Comparison of ENCODE assay signal across 26 mouse cellular contexts in the genomic region with DNA sequence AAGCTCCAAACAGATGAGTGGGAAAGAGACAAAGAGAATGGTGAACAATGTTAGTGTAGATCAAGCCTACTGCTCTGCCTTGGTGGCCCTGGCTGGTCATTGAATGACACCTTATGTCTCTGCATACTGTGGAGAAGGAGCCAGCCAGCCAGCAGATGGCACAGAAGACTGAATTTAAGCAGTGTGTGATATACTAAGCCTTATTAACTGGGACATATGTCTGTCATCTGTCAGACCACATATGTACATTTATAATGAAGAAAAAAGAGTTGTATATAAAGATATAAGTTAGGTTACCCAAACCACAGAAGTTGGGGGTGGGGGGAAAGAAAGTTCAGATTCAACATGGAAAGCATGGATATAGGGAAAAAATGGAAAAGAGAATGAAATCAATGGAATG.
"Had no signal": no experiment of that assay in that cellular context is flagged by ENCODE, and none has a peak within 500 bp of the region (broad histone marks: within the 10 kb centered on the region; RNA-seq: fewer than 3 reads in every experiment).

No protein-coding gene starts in this region.

- H3K9me3 ChIP-seq: heart, embryonic 13.5 days; heart, embryonic 15.5 days; hindbrain, embryonic 13.5 days; hindbrain, embryonic 15.5 days; kidney, embryonic 15.5 days; limb, embryonic 10.5 days; limb, embryonic 12.5 days; liver, embryonic 13.5 days had no signal

- H3K27ac ChIP-seq: heart, adult 2 months; heart, embryonic 13.5 days; heart, embryonic 15.5 days; hindbrain, embryonic 13.5 days; hindbrain, embryonic 15.5 days; hindbrain, postnatal 0 days; kidney, embryonic 15.5 days; kidney, postnatal 0 days; left cerebral cortex, adult 2 months; limb, embryonic 10.5 days; limb, embryonic 12.5 days; liver, embryonic 13.5 days had no signal

- H3K9ac ChIP-seq: heart, embryonic 13.5 days; heart, embryonic 15.5 days; hindbrain, embryonic 13.5 days; hindbrain, embryonic 15.5 days; kidney, embryonic 15.5 days; limb, embryonic 12.5 days; liver, embryonic 13.5 days had no signal

- DNase-seq: gastrocnemius, postnatal 14 days; gastrocnemius, postnatal 36 days; heart, adult 11 months; heart, adult 2 months; heart, postnatal 14 days; heart, postnatal 36 days; kidney, adult 11 months; kidney, adult 2 months; kidney, adult 9 months; kidney, postnatal 14 days; kidney, postnatal 36 days; liver; liver, embryonic 13.5 days had no signal

- H3K4me3 ChIP-seq: heart, adult 2 months; heart, embryonic 13.5 days; heart, embryonic 15.5 days; hindbrain, embryonic 13.5 days; hindbrain, embryonic 15.5 days; kidney, embryonic 15.5 days; left cerebral cortex, adult 2 months; limb, embryonic 10.5 days; limb, embryonic 12.5 days; liver, embryonic 13.5 days had no signal

- H3K4me2 ChIP-seq: heart, embryonic 11.5 days; heart, embryonic 13.5 days; heart, embryonic 15.5 days; hindbrain, embryonic 13.5 days; hindbrain, embryonic 15.5 days; kidney, embryonic 15.5 days; limb, embryonic 12.5 days; liver, embryonic 11.5 days; liver, embryonic 13.5 days had no signal

- H3K4me1 ChIP-seq: heart, embryonic 13.5 days; heart, embryonic 15.5 days; hindbrain, embryonic 13.5 days; hindbrain, embryonic 15.5 days; kidney, embryonic 15.5 days; limb, embryonic 10.5 days; limb, embryonic 12.5 days; liver, embryonic 13.5 days had no signal

- H3K27me3 ChIP-seq: heart, embryonic 13.5 days; heart, embryonic 15.5 days; hindbrain, embryonic 13.5 days; hindbrain, embryonic 15.5 days; kidney, embryonic 15.5 days; limb, embryonic 12.5 days; liver, embryonic 13.5 days had no signal

- ATAC-seq: hindbrain, postnatal 0 days; intestine, embryonic 16.5 days had no signal

- H3K36me3 ChIP-seq: heart, embryonic 13.5 days; heart, embryonic 15.5 days; hindbrain, embryonic 13.5 days; hindbrain, embryonic 15.5 days; kidney, embryonic 15.5 days; limb, embryonic 10.5 days; limb, embryonic 12.5 days; liver, embryonic 13.5 days had no signal
